Mouse (Mus musculus): Measurements from ENCODE around the gene Ppp1r36. TPM values are rescaled to one million over a fixed set of nuclear protein-coding genes. Genes with fewer than 3 reads are reported as not detected.

The Ppp1r36 gene
- polyA plus RNA-seq, 1 experiment from 2014 or later: 1.0 TPM

DNA sequence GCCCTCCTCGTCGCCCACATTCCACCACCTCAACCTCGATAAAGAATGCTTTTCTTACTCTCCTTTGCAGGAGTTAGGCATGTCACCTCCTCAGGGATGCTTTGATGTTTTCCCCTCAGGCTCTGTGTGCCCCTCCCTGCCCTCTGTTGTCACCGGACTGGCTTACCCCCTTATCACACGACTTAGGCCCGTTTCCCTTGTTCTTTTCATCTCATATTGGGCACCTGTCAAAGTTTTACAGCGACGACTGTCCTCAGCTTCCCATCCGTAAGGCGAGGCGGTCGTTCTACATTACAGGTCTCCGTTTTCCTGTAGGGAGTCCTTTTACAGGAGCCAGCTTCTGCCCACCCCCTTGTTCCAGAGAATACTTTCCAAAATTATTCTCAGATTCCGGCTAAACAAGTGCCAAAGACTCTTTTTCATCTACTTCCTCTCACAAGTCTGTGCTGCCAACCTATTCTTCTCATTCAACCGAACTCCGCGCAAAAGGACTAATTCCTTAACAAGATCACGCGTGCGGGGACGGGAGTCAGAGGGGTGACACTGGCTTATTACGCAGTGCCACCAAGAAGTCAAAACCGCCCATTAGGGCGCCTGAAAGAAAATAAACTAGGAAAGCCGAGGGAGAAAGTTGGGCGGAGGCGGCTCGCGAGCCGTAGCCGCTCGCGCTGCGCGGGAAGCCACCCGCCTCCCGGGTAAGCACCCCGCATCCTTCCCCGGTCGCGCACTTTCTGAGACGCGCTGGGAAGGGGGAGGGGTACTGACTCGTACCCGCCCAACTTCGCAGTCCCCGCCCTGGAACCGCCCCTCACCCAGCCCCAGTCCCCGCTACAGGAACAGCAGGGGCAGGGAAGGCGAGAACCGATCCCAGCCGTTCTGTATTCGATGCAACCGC is 14.1 kb upstream of the Ppp1r36 start:
- Histone ChIP-seq H3K27ac (peak overlapping the region; percentile 82), H3K4me2 (peak overlapping the region; percentile 91), H3K4me3 (peak overlapping the region; percentile 70), H3K36me3 (replicated peaks) (no peaks in the 10 kb centered on the region), H3K9ac (peak overlapping the region; percentile 59), H3K27me3 (replicated peaks) (peaks cover 46% of the 10 kb centered on the region), H3K4me1 (peaks cover 28% of the 10 kb centered on the region), H3K9me3 (no peaks in the 10 kb centered on the region)
- under 1% methylated on average over 49 of the region's 54 CpGs for WGBS
- ATAC-seq (replicated peaks): peak; percentile 90

DNA sequence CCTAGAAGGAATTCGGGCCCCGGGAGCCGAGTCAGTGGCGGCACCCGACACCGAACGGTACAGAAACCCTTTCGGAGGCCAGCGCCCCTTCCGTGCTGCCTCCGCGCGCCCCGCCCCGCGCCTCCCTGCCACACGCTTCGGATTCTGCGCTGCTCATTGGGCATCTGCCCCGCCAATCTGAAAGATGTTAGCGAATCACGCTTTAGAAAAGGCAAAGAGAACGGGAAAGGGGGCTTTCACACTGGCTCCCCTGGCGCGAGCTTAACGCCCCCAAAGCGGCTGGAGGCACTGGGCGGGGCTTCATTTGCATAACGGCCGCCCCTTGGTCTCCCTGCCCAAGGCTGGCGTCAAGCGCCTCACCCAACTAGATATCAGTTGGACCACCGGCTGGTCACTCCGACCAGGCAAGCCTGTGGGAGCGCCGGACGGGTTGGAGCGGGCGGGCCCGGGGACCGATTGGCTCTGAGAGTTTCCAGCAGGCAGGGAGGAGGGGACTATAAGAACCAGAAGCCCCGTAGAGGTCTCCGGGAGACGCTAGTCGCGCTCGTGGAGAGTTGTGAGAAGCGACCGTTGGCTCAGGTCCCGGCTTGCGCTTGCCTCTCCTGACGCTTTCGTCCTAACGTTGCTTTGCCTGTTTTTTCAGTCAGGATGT is 13.3 kb upstream of the Ppp1r36 start, which contains the start of gene Hspa2:
Hspa2 (plus strand) TSS at position 291 of the 652 bp plus-strand sequence.
- peaks cover 28% of the 10 kb centered on the region for H3K4me1 ChIP-seq
- ATAC-seq (replicated peaks): peak; percentile 98
- H3K9me3 ChIP-seq: no peaks in the 10 kb centered on the region
- H3K9ac ChIP-seq: peak within 1 kb of the TSS; percentile 59
- H3K36me3 ChIP-seq (replicated peaks): no peaks in the 10 kb centered on the region
- peak within 1 kb of the TSS; percentile 70 for H3K4me3 ChIP-seq
- WGBS: under 1% methylated on average over 54 of the region's 54 CpGs
- H3K4me2 ChIP-seq: peak within 1 kb of the TSS; percentile 91
- peak within 1 kb of the TSS; percentile 82 for H3K27ac ChIP-seq
- peaks cover 46% of the 10 kb centered on the region for H3K27me3 ChIP-seq (replicated peaks)

DNA sequence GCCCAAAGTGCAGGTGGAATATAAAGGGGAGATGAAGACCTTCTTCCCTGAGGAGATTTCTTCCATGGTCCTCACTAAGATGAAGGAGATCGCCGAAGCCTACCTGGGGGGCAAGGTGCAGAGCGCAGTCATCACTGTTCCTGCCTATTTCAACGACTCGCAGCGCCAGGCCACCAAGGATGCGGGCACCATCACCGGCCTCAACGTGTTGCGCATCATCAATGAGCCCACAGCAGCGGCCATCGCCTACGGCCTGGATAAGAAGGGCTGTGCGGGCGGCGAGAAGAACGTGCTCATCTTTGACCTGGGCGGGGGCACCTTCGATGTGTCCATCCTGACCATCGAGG is 12.5 kb upstream of the Ppp1r36 start:
- Histone ChIP-seq H3K9me3 (no peaks in the 10 kb centered on the region), H3K36me3 (replicated peaks) (no peaks in the 10 kb centered on the region), H3K27me3 (replicated peaks) (peaks cover 46% of the 10 kb centered on the region), H3K4me1 (peaks cover 28% of the 10 kb centered on the region), H3K9ac (no peak overlapping the region), H3K4me3 (peak overlapping the region; percentile 70), H3K4me2 (peak overlapping the region; percentile 91), H3K27ac (no peak overlapping the region)
- 12% methylated on average over 20 of the region's 20 CpGs for WGBS
- ATAC-seq (replicated peaks): no peak

DNA sequence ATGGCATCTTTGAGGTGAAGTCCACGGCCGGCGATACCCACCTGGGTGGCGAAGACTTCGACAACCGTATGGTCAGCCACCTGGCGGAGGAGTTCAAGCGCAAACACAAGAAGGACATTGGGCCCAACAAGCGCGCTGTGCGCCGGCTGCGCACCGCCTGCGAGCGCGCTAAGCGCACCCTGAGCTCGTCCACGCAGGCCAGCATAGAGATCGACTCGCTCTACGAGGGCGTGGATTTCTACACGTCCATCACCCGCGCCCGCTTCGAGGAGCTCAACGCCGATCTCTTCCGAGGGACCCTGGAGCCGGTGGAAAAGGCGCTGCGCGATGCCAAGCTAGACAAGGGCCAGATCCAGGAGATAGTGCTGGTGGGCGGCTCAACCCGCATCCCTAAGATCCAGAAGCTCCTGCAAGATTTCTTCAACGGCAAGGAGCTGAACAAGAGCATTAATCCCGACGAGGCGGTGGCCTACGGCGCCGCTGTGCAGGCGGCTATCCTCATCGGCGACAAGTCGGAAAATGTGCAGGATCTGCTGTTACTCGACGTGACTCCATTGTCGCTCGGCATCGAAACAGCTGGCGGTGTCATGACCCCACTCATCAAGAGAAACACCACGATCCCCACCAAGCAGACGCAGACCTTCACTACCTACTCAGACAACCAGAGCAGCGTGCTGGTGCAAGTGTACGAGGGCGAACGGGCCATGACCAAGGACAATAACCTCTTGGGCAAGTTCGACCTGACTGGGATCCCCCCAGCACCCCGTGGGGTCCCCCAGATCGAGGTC is 12.0 kb upstream of the Ppp1r36 start:
- Histone ChIP-seq H3K4me3 (peak overlapping the region; percentile 70), H3K4me1 (peaks cover 28% of the 10 kb centered on the region), H3K36me3 (replicated peaks) (no peaks in the 10 kb centered on the region), H3K4me2 (peak overlapping the region; percentile 91), H3K9me3 (no peaks in the 10 kb centered on the region), H3K27me3 (replicated peaks) (peaks cover 46% of the 10 kb centered on the region), H3K27ac (no peak overlapping the region), H3K9ac (no peak overlapping the region)
- 4% methylated on average over 64 of the region's 64 CpGs for WGBS
- ATAC-seq (replicated peaks): no peak

DNA sequence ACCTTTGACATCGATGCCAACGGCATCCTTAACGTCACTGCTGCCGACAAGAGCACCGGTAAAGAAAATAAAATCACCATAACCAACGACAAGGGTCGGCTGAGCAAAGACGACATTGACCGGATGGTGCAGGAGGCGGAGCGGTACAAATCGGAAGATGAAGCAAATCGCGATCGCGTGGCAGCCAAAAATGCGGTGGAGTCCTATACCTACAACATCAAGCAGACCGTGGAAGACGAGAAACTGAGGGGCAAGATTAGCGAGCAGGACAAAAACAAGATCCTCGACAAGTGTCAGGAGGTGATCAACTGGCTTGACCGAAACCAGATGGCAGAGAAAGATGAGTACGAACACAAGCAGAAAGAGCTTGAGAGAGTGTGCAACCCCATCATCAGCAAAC is 11.4 kb upstream of the Ppp1r36 start:
- Histone ChIP-seq H3K9me3 (no peaks in the 10 kb centered on the region), H3K27ac (no peak overlapping the region), H3K4me3 (no peak overlapping the region), H3K27me3 (replicated peaks) (peaks cover 46% of the 10 kb centered on the region), H3K4me2 (peak overlapping the region; percentile 91), H3K9ac (no peak overlapping the region), H3K36me3 (replicated peaks) (no peaks in the 10 kb centered on the region), H3K4me1 (peaks cover 28% of the 10 kb centered on the region)
- WGBS: 2% methylated on average over 23 of the region's 23 CpGs
- ATAC-seq (replicated peaks): no peak

DNA sequence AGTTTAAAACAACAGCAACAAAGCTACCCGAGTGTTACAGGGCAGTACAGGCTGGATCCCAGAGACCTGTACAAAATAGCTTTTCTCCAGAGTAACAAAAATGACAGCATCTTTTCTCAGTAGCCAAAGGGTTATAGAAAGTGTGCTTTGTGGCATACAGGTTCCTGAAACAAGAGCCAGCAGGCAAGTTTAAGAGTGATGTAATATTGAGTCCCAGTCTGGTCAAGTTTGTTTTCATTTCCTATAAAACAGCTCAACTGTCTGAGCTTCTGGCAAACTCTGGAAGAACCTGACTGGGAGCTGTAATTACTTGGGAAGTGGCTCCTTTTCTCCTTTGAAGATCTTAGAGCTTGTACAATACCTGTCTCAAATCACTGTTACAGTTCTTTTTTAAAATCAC is 10.2 kb upstream of the Ppp1r36 start:
- no peaks in the 10 kb centered on the region for H3K9me3 ChIP-seq
- no peak overlapping the region for H3K27ac ChIP-seq
- WGBS: 52% methylated on average over 1 of the region's 1 CpGs
- H3K36me3 ChIP-seq (replicated peaks): no peaks in the 10 kb centered on the region
- H3K4me2 ChIP-seq: no peak overlapping the region
- no peak for ATAC-seq (replicated peaks)
- peaks cover 44% of the 10 kb centered on the region for H3K27me3 ChIP-seq (replicated peaks)
- peaks cover 28% of the 10 kb centered on the region for H3K4me1 ChIP-seq
- H3K4me3 ChIP-seq: no peak overlapping the region
- no peak overlapping the region for H3K9ac ChIP-seq

DNA sequence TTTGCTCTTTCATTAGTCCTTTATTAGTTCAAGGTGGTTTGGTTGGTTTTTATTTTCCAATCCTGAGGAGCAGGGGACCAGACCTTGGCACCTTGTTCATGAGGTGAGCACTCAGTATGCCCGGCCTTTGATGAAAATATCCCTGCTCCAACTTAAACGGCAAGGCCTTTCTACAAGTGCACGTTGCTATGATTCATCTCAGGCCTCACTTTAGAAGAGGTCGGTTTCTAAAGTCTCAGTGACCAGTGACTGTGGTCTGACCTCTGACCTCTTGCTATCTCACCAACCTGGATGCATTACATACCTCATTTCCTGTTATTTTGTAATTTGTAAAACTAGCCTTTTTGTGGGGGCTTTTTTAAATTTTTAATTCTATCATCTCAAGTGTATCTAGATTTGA is 8.2 kb upstream of the Ppp1r36 start:
- Histone ChIP-seq H3K4me3 (no peak overlapping the region), H3K9ac (no peak overlapping the region), H3K4me2 (no peak overlapping the region), H3K27ac (no peak overlapping the region), H3K4me1 (peaks cover 21% of the 10 kb centered on the region), H3K27me3 (replicated peaks) (peaks cover 35% of the 10 kb centered on the region), H3K36me3 (replicated peaks) (no peaks in the 10 kb centered on the region), H3K9me3 (no peaks in the 10 kb centered on the region)
- 72% methylated on average over 4 of the region's 4 CpGs for whole genome bisulfite sequencing
- no peak for ATAC-seq (replicated peaks)

DNA sequence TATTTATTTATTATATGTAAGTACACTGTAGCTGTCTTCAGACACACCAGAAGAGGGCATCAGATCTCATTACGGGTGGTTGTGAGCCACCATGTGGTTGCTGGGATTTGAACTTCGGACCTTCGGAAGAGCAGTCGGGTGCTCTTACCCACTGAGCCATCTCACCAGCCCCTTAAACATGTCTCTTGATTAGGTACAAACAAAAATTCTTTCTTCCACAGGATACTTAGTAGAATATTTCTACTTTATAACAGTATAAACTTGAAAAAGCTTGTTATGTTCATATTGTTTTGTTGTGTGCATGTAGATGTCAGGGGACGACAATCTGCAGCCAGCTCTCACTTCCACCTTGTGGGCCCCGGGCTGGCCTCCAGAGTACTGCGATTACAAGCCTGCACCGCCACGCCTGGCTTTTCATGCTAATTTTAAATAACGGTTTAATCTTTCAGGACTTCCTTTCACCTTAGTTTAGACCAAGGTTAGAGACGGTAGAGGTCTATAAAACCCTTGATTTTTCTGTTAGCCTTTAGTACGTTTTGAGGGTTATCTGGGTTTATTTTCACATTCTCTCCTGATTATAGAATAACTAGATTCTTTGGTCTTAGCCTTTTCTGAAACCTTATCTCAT is 1.8 kb upstream of the Ppp1r36 start:
- Histone ChIP-seq H3K27me3 (replicated peaks) (peaks cover 21% of the 10 kb centered on the region), H3K9me3 (no peaks in the 10 kb centered on the region), H3K4me3 (no peak overlapping the region), H3K36me3 (replicated peaks) (no peaks in the 10 kb centered on the region), H3K4me1 (peaks cover 6% of the 10 kb centered on the region), H3K9ac (no peak overlapping the region), H3K4me2 (no peak overlapping the region), H3K27ac (no peak overlapping the region)
- ATAC-seq (replicated peaks): no peak
- WGBS: 86% methylated on average over 12 of the region's 12 CpGs

DNA sequence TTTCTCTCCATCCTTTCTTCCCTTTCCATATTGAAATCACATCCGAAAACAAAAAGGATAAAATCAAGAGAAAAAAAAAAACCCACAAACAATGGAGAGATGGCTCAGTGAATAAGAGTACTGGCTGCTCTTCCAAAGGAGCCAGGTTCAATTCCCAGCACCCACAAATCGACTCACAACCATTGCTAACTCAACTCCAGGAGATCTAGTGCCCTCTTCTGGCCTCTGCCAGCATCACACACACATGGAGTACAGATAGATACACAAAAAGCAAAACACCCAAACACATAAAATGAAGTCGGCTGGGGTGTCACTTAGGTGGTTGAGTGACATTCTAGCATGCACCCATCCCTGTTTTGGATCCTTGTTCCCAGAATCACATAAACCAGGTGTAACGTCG is 1.0 kb downstream of the Ppp1r36 start:
- peaks cover 6% of the 10 kb centered on the region for H3K4me1 ChIP-seq
- no peak overlapping the region for H3K27ac ChIP-seq
- WGBS: 93% methylated on average over 5 of the region's 5 CpGs
- H3K36me3 ChIP-seq (replicated peaks): no peaks in the 10 kb centered on the region
- ATAC-seq (replicated peaks): no peak
- H3K4me3 ChIP-seq: no peak overlapping the region
- H3K27me3 ChIP-seq (replicated peaks): peaks cover 21% of the 10 kb centered on the region
- H3K9ac ChIP-seq: no peak overlapping the region
- H3K4me2 ChIP-seq: no peak overlapping the region
- H3K9me3 ChIP-seq: no peaks in the 10 kb centered on the region

DNA sequence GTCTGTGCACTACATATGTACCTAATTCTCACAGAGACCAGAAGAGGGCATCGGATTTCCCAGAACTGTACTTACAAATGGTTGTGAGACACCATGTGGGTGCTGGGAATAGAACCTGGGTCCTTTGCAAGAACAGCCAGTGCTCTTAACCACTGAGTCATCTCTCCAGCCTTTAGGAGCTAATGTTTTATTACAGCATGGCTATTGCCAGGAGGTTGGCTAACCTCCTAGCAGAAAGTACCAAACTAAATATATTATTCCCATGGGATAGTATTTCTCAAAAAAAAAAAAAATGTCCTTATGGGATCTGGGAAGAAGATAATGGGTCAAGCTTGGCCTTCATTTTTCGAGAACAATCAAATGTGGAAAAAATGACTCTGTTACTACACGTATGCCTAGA is 7.9 kb downstream of the Ppp1r36 start:
- Histone ChIP-seq H3K27ac (no peak overlapping the region), H3K4me1 (no peaks in the 10 kb centered on the region), H3K36me3 (replicated peaks) (no peaks in the 10 kb centered on the region), H3K9me3 (no peaks in the 10 kb centered on the region), H3K9ac (no peak overlapping the region), H3K4me2 (no peak overlapping the region), H3K27me3 (replicated peaks) (no peaks in the 10 kb centered on the region), H3K4me3 (no peak overlapping the region)
- WGBS: 94% methylated on average over 3 of the region's 3 CpGs
- no peak for ATAC-seq (replicated peaks)

DNA sequence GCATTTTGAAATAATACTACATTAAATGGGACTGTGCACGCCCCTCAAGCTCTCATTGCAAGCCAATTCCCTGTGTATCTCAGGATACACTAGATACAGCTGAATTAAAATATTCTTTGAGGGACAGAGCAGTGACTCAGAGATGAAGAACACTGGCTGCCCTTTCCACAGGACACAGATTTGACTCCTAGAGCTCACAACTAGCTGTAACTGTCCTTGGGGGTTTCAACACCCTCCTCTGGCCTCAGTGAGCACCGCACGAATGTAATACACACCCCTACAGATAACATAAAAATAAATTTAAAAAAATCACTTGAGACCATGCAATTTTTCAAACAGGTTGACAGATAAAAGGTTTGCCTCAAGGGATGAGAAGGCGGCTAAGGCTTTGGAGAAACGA is 10.2 kb downstream of the Ppp1r36 start:
- Histone ChIP-seq H3K36me3 (replicated peaks) (no peaks in the 10 kb centered on the region), H3K27ac (no peak overlapping the region), H3K4me2 (no peak overlapping the region), H3K9ac (no peak overlapping the region), H3K27me3 (replicated peaks) (no peaks in the 10 kb centered on the region), H3K4me3 (no peak overlapping the region), H3K9me3 (no peaks in the 10 kb centered on the region), H3K4me1 (no peaks in the 10 kb centered on the region)
- 52% methylated on average over 5 of the region's 5 CpGs for WGBS
- ATAC-seq (replicated peaks): no peak
